Mouse (Mus musculus) left cerebral cortex, postnatal 14 days (tissue): ENCODE data around the gene Cdc16. TPM values are rescaled to one million over a fixed set of nuclear protein-coding genes. Genes with fewer than 3 reads are reported as not detected.
"Not testable (repeated sequence)": the region's sequence is repeated elsewhere in the genome, so short reads cannot be mapped to it uniquely, and the experiment has no call there.

ENCODE experiments used
- DNase-seq, 2 experiments: peaks; one replicate each; pipeline ENCODE4 v3.0.0; 2021 to 2022; ENCODE audit warnings: low spot score in 2 of 2, mixed read lengths in 1 of 2
- intact Hi-C: fragments of 180-260 bp; cut with DNase I; formaldehyde crosslinking; loops from one replicate; pipeline ENCODE4 v1.15.1; 2025
- long read RNA-seq, 2 experiments: library from polyadenylated mRNA; stranded (forward); transcript quantifications; one replicate each; pipeline ENCODE4 v2.0.0; 2021
- total RNA-seq, 2 experiments: library from RNA; stranded (reverse); gene quantifications; 2 replicates each; pipeline ENCODE4 v1.2.3; 2021

The Cdc16 gene
- 10 to 100 TPM; 54.2 to 57.4 TPM for total RNA-seq
- long read RNA-seq, experiment 1, transcript Cdc16-201 (18 exons, 2,301 nt): major isoform, 88 of 106 reads
- long read RNA-seq, experiment 1, partial matches to known transcripts: 4 of 106 reads
- long read RNA-seq, experiment 1, other reads (novel, unspliced or antisense): 12 of 106 reads
- long read RNA-seq, experiment 2, transcript Cdc16-201 (18 exons, 2,301 nt): major isoform, 57 of 74 reads
- long read RNA-seq, experiment 2, partial matches to known transcripts: 3 of 74 reads
- long read RNA-seq, experiment 2, other reads (novel, unspliced or antisense): 14 of 74 reads

GRCm38 (mm10) chr8:13756982-13757804 is at the start of gene Cdc16:
TSS of gene Cdc16 (plus strand) at chr8:13757676.
- intact Hi-C loops: loop anchor here (5.0 kb wide), 1 partner anchor 345 kb away; no protein-coding TSS in a partner anchor
- peak; percentile 89 to 91 for DNase-seq

GRCm38 (mm10) chr8:13708514-13708913 is 49.0 kb upstream of the Cdc16 start:
- intact Hi-C loops: no loop called here
- no peak for DNase-seq

GRCm38 (mm10) chr8:13718980-13719379 is 38.5 kb upstream of the Cdc16 start:
- intact Hi-C loops: no loop called here

GRCm38 (mm10) chr8:13725722-13726121 is 31.8 kb upstream of the Cdc16 start:
- DNase-seq: peak in 1 of 2 experiments; percentile 53
- intact Hi-C loops: no loop called here

More at GRCm38 (mm10) chr8:13718980-13719379, 38.5 kb upstream of the Cdc16 start:
- no peak for DNase-seq

GRCm38 (mm10) chr8:13727469-13728094 is 29.9 kb upstream of the Cdc16 start:
- intact Hi-C loops: no loop called here
- DNase-seq: no peak

GRCm38 (mm10) chr8:13740323-13740770 is 17.1 kb upstream of the Cdc16 start:
- DNase-seq: peak; percentile 18 to 34
- intact Hi-C loops: no loop called here

- intact Hi-C loops: no loop called here
- DNase-seq: no peak
Measured at GRCm38 (mm10) chr8:13740817-13741613, 16.5 kb upstream of the Cdc16 start.

- DNase-seq, intact Hi-C loops: not testable (repeated sequence)
Measured at GRCm38 (mm10) chr8:13746212-13746611, 11.3 kb upstream of the Cdc16 start.

GRCm38 (mm10) chr8:13747626-13748025 is 9.8 kb upstream of the Cdc16 start:
- intact Hi-C loops: no loop called here
- no peak for DNase-seq

- intact Hi-C loops: loop anchor here (1.0 kb wide), 1 partner anchor 202 kb away; no protein-coding TSS in a partner anchor
- peak; percentile 76 to 85 for DNase-seq
Measured at GRCm38 (mm10) chr8:13753680-13754079, 3.8 kb upstream of the Cdc16 start.

GRCm38 (mm10) chr8:13756480-13756879 is 996 bp upstream of the Cdc16 start:
- intact Hi-C loops: loop anchor here (5.0 kb wide), 1 partner anchor 344 kb away; no protein-coding TSS in a partner anchor

GRCm38 (mm10) chr8:13757805-13758727 is 590 bp downstream of the Cdc16 start:
- DNase-seq: peak; percentile 23 to 42
- intact Hi-C loops: loop anchor here (5.0 kb wide), 1 partner anchor 346 kb away; no protein-coding TSS in a partner anchor

More at GRCm38 (mm10) chr8:13756480-13756879, 996 bp upstream of the Cdc16 start:
- no peak for DNase-seq

GRCm38 (mm10) chr8:13769206-13769605 is 11.7 kb downstream of the Cdc16 start:
- no peak for DNase-seq
- intact Hi-C loops: no loop called here

- no peak for DNase-seq
- intact Hi-C loops: no loop called here
Measured at GRCm38 (mm10) chr8:13780536-13780935, 23.1 kb downstream of the Cdc16 start.

GRCm38 (mm10) chr8:13785250-13785763 is 27.8 kb downstream of the Cdc16 start, which contains the start of gene Upf3a:
TSS of gene Upf3a (plus strand) at chr8:13785615.
- peak; percentile 90 to 93 for DNase-seq
- intact Hi-C loops: no loop called here

- intact Hi-C loops: no loop called here
- DNase-seq: peak; percentile 97
Measured at GRCm38 (mm10) chr8:13785764-13786299, 28.4 kb downstream of the Cdc16 start.

- no peak for DNase-seq
Measured at GRCm38 (mm10) chr8:13789606-13790005, 32.1 kb downstream of the Cdc16 start.

More at GRCm38 (mm10) chr8:13789606-13790005, 32.1 kb downstream of the Cdc16 start:
- intact Hi-C loops: no loop called here
